Mouse (Mus musculus) midbrain, embryonic 13.5 days (tissue): ENCODE results near the gene Smap1. TPM values are rescaled to one million over a fixed set of nuclear protein-coding genes. Genes with fewer than 3 reads are reported as not detected.

Experiments used
- ATAC-seq: fragments of 200-750 bp; cut with Nextera tagmentation; 2 replicates; pipeline ENCODE4 v1.8.0; 2017; ENCODE audit warnings: mild to moderate bottlenecking, moderate TSS enrichment, moderate library complexity
- H3K27ac ChIP-seq: fragments of 300-500 bp; sonication (generic); 2 replicates; pipeline ENCODE4 v1.5.1; 2015; ENCODE audit warnings: inconsistent platforms, mild to moderate bottlenecking, moderate library complexity
- H3K27me3 ChIP-seq: fragments of 300-500 bp; sonication (generic); 2 replicates; pipeline ENCODE4 v1.6.1; 2015; ENCODE audit warnings: mild to moderate bottlenecking, inconsistent platforms
- H3K36me3 ChIP-seq: fragments of 300-500 bp; sonication (generic); 2 replicates; pipeline ENCODE4 v1.6.1; 2015; ENCODE audit warnings: mild to moderate bottlenecking, inconsistent platforms
- H3K4me1 ChIP-seq: fragments of 300-500 bp; sonication (generic); replicated peaks from 2 replicates; pipeline ENCODE4 v1.6.1; 2015; ENCODE audit warnings: inconsistent platforms
- H3K4me2 ChIP-seq: fragments of 300-500 bp; sonication (generic); replicated peaks from 2 replicates; pipeline ENCODE4 v1.6.1; 2015; ENCODE audit warnings: moderate library complexity, mild to moderate bottlenecking, inconsistent platforms
- H3K4me3 ChIP-seq: fragments of 300-500 bp; sonication (generic); replicated peaks from 2 replicates; pipeline ENCODE4 v1.5.1; 2015; ENCODE audit warnings: mild to moderate bottlenecking, inconsistent platforms
- H3K9ac ChIP-seq: fragments of 300-500 bp; sonication (generic); replicated peaks from 2 replicates; pipeline ENCODE4 v1.6.1; 2015; ENCODE audit warnings: mild to moderate bottlenecking, inconsistent platforms
- H3K9me3 ChIP-seq: fragments of 300-500 bp; sonication (generic); 2 replicates; pipeline ENCODE4 v1.6.1; 2016; ENCODE audit warnings: mild to moderate bottlenecking, inconsistent platforms
- WGBS: fragments of 180-500 bp; shearing (Covaris S2); methylation state at CpG from one replicate; pipeline ENCODE4 v1.1.7; 2015; 5-methylcytosine and 5-hydroxymethylcytosine counted together
- polyA plus RNA-seq: library from polyadenylated mRNA; unstranded; fragments of >200 nt; fragmentation: Nextera tagmentation; extraction: Ambion mirVana; gene quantifications from 2 replicates; pipeline ENCODE4 v1.2.1, GENCODE M21; 2015

Smap1 gene
- polyA plus RNA-seq, 1 experiment from 2014 or later: 74.2 TPM

GRCm38 (mm10) chr1:23912988-23913387 is 9.1 kb downstream of the Smap1 start:
- WGBS: 78% methylated on average over 2 of the region's 2 CpGs
- Histone ChIP-seq H3K4me1 (0 out of 2 replicates have a peak, but pooled peaks cover 4% of the 10 kb centered on the region), H3K27ac (no peak overlapping the region; the same call in 1 of the 2 replicates), H3K27me3 (no peaks in the 10 kb centered on the region), H3K9me3 (no peaks in the 10 kb centered on the region), H3K4me2 (no peak overlapping the region), H3K9ac (no peak overlapping the region), H3K4me3 (no peak overlapping the region), H3K36me3 (no peaks in the 10 kb centered on the region)
- no peak for ATAC-seq

DNA sequence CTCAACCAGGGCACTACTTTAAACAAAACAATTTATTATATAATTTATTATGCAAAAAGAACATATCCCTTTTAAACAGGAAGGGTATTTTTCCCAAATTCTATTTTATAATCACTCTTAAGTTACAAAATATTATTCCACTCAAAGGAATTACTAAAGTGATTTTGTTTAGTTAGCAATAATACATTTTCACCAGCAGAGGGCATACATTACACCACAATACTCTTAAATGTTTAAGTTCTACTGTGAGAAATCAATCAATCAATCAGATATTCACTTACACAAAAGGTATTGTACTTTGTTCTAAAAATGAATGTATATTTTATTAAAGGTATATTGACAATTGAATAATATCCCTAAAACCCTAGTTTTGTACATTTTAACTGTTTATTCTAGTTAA is 16.0 kb downstream of the Smap1 start:
- H3K9ac ChIP-seq: no peak overlapping the region
- H3K4me1 ChIP-seq: no peaks in the 10 kb centered on the region
- no peaks in the 10 kb centered on the region for H3K9me3 ChIP-seq
- H3K4me2 ChIP-seq: no peak overlapping the region
- H3K27ac ChIP-seq: no peak overlapping the region
- no peak for ATAC-seq
- H3K4me3 ChIP-seq: no peak overlapping the region
- H3K27me3 ChIP-seq: no peaks in the 10 kb centered on the region
- H3K36me3 ChIP-seq: no peaks in the 10 kb centered on the region

GRCm38 (mm10) chr1:23903340-23903739 is 18.8 kb downstream of the Smap1 start:
- Histone ChIP-seq H3K36me3 (no peaks in the 10 kb centered on the region), H3K4me2 (no peak overlapping the region), H3K4me3 (no peak overlapping the region), H3K27me3 (no peaks in the 10 kb centered on the region), H3K27ac (no peak overlapping the region), H3K9me3 (no peaks in the 10 kb centered on the region), H3K9ac (no peak overlapping the region), H3K4me1 (no peaks in the 10 kb centered on the region)
- ATAC-seq: no peak
- WGBS: 81% methylated on average over 3 of the region's 3 CpGs

GRCm38 (mm10) chr1:23902736-23903135 is 19.4 kb downstream of the Smap1 start:
- H3K36me3 ChIP-seq: no peaks in the 10 kb centered on the region
- 89% methylated on average over 2 of the region's 2 CpGs for WGBS
- H3K9me3 ChIP-seq: no peaks in the 10 kb centered on the region
- H3K27me3 ChIP-seq: no peaks in the 10 kb centered on the region
- no peak overlapping the region for H3K4me2 ChIP-seq
- no peaks in the 10 kb centered on the region for H3K4me1 ChIP-seq
- no peak overlapping the region for H3K27ac ChIP-seq
- H3K4me3 ChIP-seq: no peak overlapping the region
- no peak overlapping the region for H3K9ac ChIP-seq
- no peak for ATAC-seq

- Histone ChIP-seq H3K9me3 (no peaks in the 10 kb centered on the region), H3K9ac (no peak overlapping the region), H3K36me3 (no peaks in the 10 kb centered on the region), H3K4me2 (no peak overlapping the region), H3K4me1 (no peaks in the 10 kb centered on the region), H3K27me3 (no peaks in the 10 kb centered on the region), H3K4me3 (no peak overlapping the region), H3K27ac (no peak overlapping the region)
- ATAC-seq: no peak
- 93% methylated on average over 5 of the region's 5 CpGs for WGBS
Observed at GRCm38 (mm10) chr1:23899647-23900020, 22.5 kb downstream of the Smap1 start.

GRCm38 (mm10) chr1:23899020-23899646 is 23.0 kb downstream of the Smap1 start:
- WGBS: 91% methylated on average over 3 of the region's 3 CpGs
- Histone ChIP-seq H3K4me2 (no peak overlapping the region), H3K4me1 (no peaks in the 10 kb centered on the region), H3K36me3 (no peaks in the 10 kb centered on the region), H3K9me3 (no peaks in the 10 kb centered on the region), H3K4me3 (no peak overlapping the region), H3K27ac (no peak overlapping the region), H3K9ac (no peak overlapping the region), H3K27me3 (no peaks in the 10 kb centered on the region)
- no peak for ATAC-seq

DNA sequence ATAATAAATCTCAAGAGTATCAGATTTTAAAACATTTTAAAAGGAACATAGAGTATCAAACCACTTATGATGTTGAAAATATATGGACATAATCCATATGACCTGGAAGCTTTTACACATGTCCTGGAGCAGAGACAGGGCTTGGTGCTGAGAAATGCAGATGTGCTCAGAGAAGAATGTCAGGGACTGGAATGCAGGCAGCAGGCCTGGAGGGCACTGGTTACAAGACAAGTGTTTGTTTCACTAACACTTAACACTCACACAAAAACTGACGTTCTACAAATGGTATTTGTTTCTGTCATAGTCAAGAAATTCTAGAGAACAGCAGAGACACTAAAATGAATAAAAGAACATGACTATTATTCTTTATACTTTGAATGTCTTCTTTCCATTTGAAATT is 30.0 kb downstream of the Smap1 start:
- Histone ChIP-seq H3K4me3 (no peak overlapping the region), H3K9me3 (no peaks in the 10 kb centered on the region), H3K36me3 (no peaks in the 10 kb centered on the region), H3K27ac (no peak overlapping the region), H3K9ac (no peak overlapping the region), H3K4me1 (no peaks in the 10 kb centered on the region), H3K4me2 (no peak overlapping the region), H3K27me3 (no peaks in the 10 kb centered on the region)
- ATAC-seq: no peak
- 73% methylated on average over 1 of the region's 1 CpGs for WGBS

DNA sequence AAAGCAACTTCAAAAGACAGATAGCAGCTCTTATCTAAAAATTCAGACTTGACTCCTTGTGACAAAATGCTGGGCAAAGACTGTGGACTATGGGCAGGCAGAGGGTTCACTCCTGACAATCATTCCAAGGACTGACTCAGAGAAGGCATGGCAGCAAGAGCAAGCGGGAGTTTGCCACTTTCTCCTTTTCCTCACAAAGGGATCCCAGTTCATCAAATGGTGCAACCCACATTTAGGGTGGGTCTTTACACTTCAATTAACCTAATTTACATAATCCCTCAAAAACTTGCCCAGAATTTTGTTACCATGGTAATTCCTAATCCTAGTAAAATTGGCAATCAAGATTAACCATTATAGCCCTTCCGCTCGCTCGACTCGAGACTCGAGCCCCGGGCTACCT is 37.2 kb downstream of the Smap1 start:
- no peak overlapping the region for H3K9ac ChIP-seq
- no peak overlapping the region for H3K4me2 ChIP-seq
- H3K27me3 ChIP-seq: no peaks in the 10 kb centered on the region
- 42% methylated on average over 7 of the region's 7 CpGs for WGBS
- ATAC-seq: no peak
- no peak overlapping the region for H3K4me3 ChIP-seq
- no peaks in the 10 kb centered on the region for H3K9me3 ChIP-seq
- no peak overlapping the region for H3K27ac ChIP-seq
- H3K4me1 ChIP-seq: 0 out of 2 replicates have a peak, but pooled peaks cover 4% of the 10 kb centered on the region
- H3K36me3 ChIP-seq: no peaks in the 10 kb centered on the region

DNA sequence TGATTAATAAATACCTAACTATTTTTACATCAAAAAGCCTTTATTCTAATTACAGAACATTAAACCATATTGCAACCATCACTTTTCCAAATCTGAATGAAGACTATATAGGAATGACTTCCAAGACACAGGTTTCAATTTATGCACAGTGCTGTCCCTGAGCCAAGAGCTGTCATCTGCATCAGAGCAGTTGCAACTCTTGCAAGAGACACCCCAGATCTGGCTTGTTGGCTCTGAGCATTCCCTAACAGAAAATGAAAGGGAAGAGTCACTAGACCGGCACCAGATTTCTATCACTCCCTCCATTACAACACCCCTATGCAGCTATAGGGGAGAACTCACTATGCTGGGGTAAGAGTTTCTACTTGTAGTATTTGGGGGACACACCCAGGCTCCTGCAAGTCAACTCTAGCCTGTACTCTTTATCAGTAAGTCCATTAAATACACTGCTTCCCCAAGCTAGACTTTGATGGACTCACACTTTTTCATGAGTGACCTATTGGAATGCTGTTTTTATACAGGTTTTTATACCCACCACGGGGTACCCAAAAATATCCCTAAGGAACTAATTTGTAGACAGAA is 37.9 kb downstream of the Smap1 start:
- Histone ChIP-seq H3K4me1 (0 out of 2 replicates have a peak, but pooled peaks cover 4% of the 10 kb centered on the region), H3K27ac (no peak overlapping the region), H3K4me2 (no peak overlapping the region), H3K9ac (no peak overlapping the region), H3K36me3 (no peaks in the 10 kb centered on the region), H3K4me3 (no peak overlapping the region), H3K9me3 (no peaks in the 10 kb centered on the region), H3K27me3 (no peaks in the 10 kb centered on the region)
- WGBS: 98% methylated on average over 2 of the region's 2 CpGs
- ATAC-seq: no peak

- WGBS: 98% methylated on average over 1 of the region's 1 CpGs
Observed at GRCm38 (mm10) chr1:23882681-23883080, 39.4 kb downstream of the Smap1 start.

DNA sequence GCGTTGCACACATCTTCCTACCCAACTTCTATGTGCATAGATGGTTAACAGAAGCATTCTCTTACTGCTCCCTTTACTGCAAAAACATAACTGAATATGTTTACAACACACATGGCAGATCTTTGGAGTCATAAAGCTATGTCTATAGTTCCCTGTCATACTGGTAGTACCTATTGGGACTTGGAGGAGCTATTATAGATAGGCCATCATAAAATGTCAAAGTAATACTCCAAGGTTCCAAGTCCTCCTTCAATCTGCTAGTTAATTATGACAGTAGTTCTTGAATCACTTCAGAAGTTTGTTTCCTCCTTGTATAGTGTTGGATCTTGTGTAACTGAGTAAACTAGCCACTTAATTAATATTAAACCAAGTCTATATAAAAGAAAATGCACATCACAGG is 49.9 kb downstream of the Smap1 start:
- H3K4me3 ChIP-seq: no peak overlapping the region
- no peak overlapping the region for H3K4me2 ChIP-seq
- H3K4me1 ChIP-seq: no peaks in the 10 kb centered on the region
- H3K27ac ChIP-seq: no peak overlapping the region
- ATAC-seq: no peak
- H3K27me3 ChIP-seq: no peaks in the 10 kb centered on the region
- H3K9me3 ChIP-seq: no peaks in the 10 kb centered on the region
- peaks cover 18% of the 10 kb centered on the region for H3K36me3 ChIP-seq
- WGBS: 100% methylated on average over 1 of the region's 1 CpGs
- no peak overlapping the region for H3K9ac ChIP-seq

More at GRCm38 (mm10) chr1:23882681-23883080, 39.4 kb downstream of the Smap1 start:
- ATAC-seq: no peak
- Histone ChIP-seq H3K4me2 (no peak overlapping the region), H3K4me3 (no peak overlapping the region), H3K27me3 (no peaks in the 10 kb centered on the region), H3K9me3 (no peaks in the 10 kb centered on the region), H3K9ac (no peak overlapping the region), H3K36me3 (no peaks in the 10 kb centered on the region), H3K4me1 (0 out of 2 replicates have a peak, but pooled peaks cover 4% of the 10 kb centered on the region), H3K27ac (no peak overlapping the region)

DNA sequence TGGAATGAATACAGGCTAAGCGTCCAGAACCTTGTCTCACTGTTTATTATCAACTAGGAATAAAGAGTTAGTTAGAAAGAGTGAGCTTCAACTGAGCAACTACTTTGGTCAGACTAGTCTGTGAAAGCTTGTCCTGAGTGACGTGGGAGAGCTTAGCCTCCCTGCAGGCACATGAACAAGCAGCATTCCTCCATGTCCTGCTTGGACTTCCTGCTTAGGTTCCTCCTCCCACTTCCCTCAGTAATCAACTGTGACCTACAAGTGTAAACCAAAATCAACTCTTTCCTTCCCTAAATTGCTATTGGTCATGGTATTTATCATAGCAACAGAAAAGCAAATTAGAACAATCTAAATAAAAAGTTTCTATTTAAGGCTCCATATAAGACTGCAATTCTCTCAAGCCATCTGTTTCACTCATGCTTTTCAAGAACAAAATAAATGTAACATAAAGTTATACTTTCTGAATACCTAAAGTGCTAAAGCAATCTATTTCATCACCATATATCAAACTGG is 54.7 kb downstream of the Smap1 start:
- H3K27me3 ChIP-seq: no peaks in the 10 kb centered on the region
- no peak overlapping the region for H3K27ac ChIP-seq
- no peaks in the 10 kb centered on the region for H3K9me3 ChIP-seq
- no peak overlapping the region for H3K4me3 ChIP-seq
- H3K4me1 ChIP-seq: no peaks in the 10 kb centered on the region
- peaks cover 12% of the 10 kb centered on the region for H3K36me3 ChIP-seq
- no peak overlapping the region for H3K9ac ChIP-seq
- 56% methylated on average over 2 of the region's 2 CpGs for WGBS
- H3K4me2 ChIP-seq: no peak overlapping the region
- no peak for ATAC-seq

DNA sequence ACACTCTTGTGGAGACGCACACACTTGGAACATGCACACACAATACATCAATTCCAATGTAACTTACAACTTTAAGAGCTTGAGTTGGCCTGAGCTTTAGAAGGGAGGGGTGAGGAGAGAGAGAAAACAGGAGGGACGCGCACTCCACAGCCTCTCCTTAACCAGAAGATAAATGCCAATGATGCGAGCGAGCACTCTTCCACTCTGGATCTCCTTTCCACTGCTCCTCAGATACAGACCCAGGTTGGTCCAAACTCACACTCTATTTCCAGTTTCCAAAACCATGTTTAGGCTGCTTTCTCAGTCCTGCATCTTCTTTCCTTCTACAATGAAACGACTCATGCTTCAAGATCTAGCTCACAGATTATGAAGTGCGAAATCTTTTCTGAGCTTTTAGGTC is 56.6 kb downstream of the Smap1 start:
- no peak overlapping the region for H3K27ac ChIP-seq
- H3K4me1 ChIP-seq: no peaks in the 10 kb centered on the region
- H3K27me3 ChIP-seq: no peaks in the 10 kb centered on the region
- no peak overlapping the region for H3K4me2 ChIP-seq
- no peak for ATAC-seq
- H3K36me3 ChIP-seq: peaks cover 5% of the 10 kb centered on the region
- H3K4me3 ChIP-seq: no peak overlapping the region
- H3K9ac ChIP-seq: no peak overlapping the region
- H3K9me3 ChIP-seq: no peaks in the 10 kb centered on the region
- 94% methylated on average over 7 of the region's 7 CpGs for WGBS
